Mouse (Mus musculus) MEL (cell line): ENCODE measurements at regions not wholly inside any gene's neighbourhood (a gene's known extent, or its start where the extent isn't known, plus 50 kb on each side); places are given as distances from the start of the nearest gene placed in this dataset.

Experiments
- HCFC1 ChIP-seq: IDR thresholded peaks from 2 replicates; pipeline ENCODE4 v1.6.1; 2012; ENCODE audit warnings: low read depth, mild to moderate bottlenecking, inconsistent platforms, low read length, improper control_type of control experiment, moderate library complexity
- MAFK ChIP-seq: IDR thresholded peaks from 2 replicates; pipeline ENCODE4 v1.6.1; 2011; ENCODE audit warnings: low read depth, mild to moderate bottlenecking, low read length, improper control_type of control experiment, borderline replicate concordance
- NRF1 ChIP-seq: IDR thresholded peaks from 2 replicates; pipeline ENCODE4 v1.6.1; 2014; ENCODE audit warnings: low read depth, mild to moderate bottlenecking, inconsistent platforms, low read length, improper control_type of control experiment, moderate library complexity; ENCODE audit not compliant: poor library complexity, insufficient read depth, severe bottlenecking
- TCF12 ChIP-seq: IDR thresholded peaks from 2 replicates; pipeline ENCODE4 v1.6.1; 2014; ENCODE audit warnings: low read depth, mild to moderate bottlenecking, inconsistent platforms, low read length, improper control_type of control experiment, moderate library complexity

DNA sequence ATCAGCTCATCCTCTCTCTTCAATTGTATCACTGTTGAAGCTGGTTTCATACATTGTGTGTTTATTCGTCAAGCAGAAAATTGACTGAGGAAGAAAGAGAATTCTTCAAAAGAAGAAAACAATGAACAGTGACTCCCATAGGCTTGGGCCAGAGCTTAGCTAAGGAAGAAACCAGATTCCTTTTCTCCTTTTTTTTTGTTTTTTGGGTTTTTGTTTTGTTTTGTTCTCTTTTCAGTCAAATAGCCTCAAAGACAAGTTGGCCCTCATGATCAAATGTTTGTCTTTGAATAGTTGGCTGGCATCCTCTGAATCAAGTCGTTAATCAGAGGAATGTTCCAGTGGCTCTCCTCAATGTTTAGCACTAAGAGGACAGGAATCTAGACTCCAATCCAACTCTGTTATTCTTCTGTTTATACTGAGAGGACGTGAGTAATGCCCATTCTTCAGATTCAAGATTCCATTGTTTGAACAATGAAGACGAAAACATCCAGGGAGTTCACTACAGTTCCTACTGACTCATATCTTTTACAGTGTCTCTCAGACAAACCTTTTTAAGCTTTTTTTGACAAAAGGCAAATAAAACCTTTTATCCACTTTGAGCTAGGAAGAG lies 86.1 kb upstream of the Adgrl4 start:
- TF ChIP-seq NRF1 (no peak), TCF12 (no peak), MAFK (no peak), HCFC1 (no peak)
